Mouse (Mus musculus) monocyte, adult 2 months (primary cell): ENCODE measurements around the gene Alg9.

Experiments
- DNase-seq, 2 experiments: peaks; one replicate each; pipeline ENCODE4 v3.0.0; 2022; ENCODE audit warnings: low spot score in 2 of 2, low read depth in 1 of 2

Gene Alg9

GRCm38 (mm10) chr9:50884741-50885599 lies 110.2 kb downstream of the Alg9 start:
- DNase-seq, result no peak

GRCm38 (mm10) chr9:50885600-50885987 lies 110.8 kb downstream of the Alg9 start:
- no peak for DNase-seq

GRCm38 (mm10) chr9:50886870-50887269 lies 112.1 kb downstream of the Alg9 start:
- DNase-seq, result no peak

GRCm38 (mm10) chr9:50887351-50887750 lies 112.5 kb downstream of the Alg9 start:
- no peak for DNase-seq

- DNase-seq, result no peak
These were observed 114.4 kb downstream of the Alg9 start for GRCm38 (mm10) chr9:50889211-50889610.

GRCm38 (mm10) chr9:50889964-50890363 lies 115.1 kb downstream of the Alg9 start:
- DNase-seq, result no peak

GRCm38 (mm10) chr9:50890494-50891090 lies 115.8 kb downstream of the Alg9 start:
- DNase-seq, result no peak
